Mouse (Mus musculus) small intestine, adult 2 months (tissue): ENCODE measurements around the gene Ttc28. TPM values are rescaled to one million over a fixed set of nuclear protein-coding genes. Genes with fewer than 3 reads are reported as not detected.
A peak's percentile ranks its signal among the peaks of the same experiment; 100 is the strongest.
"Not testable (repeated sequence)": the region's sequence is repeated elsewhere in the genome, so short reads cannot be mapped to it uniquely, and the experiment has no call there.

Experiments used
- H3K27ac ChIP-seq: fragments of 200-500 bp; 2 replicates; pipeline ENCODE4 v1.5.1; 2012; ENCODE audit warnings: low read depth, low read length, control low read depth, inconsistent platforms; ENCODE audit not compliant: insufficient read depth
- H3K27me3 ChIP-seq: fragments of 200-500 bp; 2 replicates; pipeline ENCODE4 v1.6.1; 2012; ENCODE audit warnings: mild to moderate bottlenecking, moderate library complexity, low read length, inconsistent platforms; ENCODE audit not compliant: control insufficient read depth, insufficient read depth
- H3K36me3 ChIP-seq: fragments of 200-500 bp; 2 replicates; pipeline ENCODE4 v1.6.1; 2012; ENCODE audit warnings: mild to moderate bottlenecking, low read length, control low read depth, inconsistent platforms; ENCODE audit not compliant: control insufficient read depth, insufficient read depth
- H3K4me1 ChIP-seq: fragments of 200-500 bp; 2 replicates; pipeline ENCODE4 v1.6.1; 2012; ENCODE audit warnings: low read length, inconsistent platforms, mixed read lengths; ENCODE audit not compliant: control insufficient read depth, insufficient read depth, insufficient read length
- H3K4me3 ChIP-seq: fragments of 200-500 bp; 2 replicates; pipeline ENCODE4 v1.5.1; 2012; ENCODE audit warnings: low read depth, mild to moderate bottlenecking, control low read depth, inconsistent platforms, low read length, moderate library complexity
- CTCF ChIP-seq: fragments of 200-500 bp; IDR thresholded peaks from 2 replicates; pipeline ENCODE4 v1.5.1; 2012; ENCODE audit warnings: low read depth, mild to moderate bottlenecking, control low read depth, inconsistent platforms, low read length, moderate library complexity, mixed read lengths; ENCODE audit not compliant: insufficient replicate concordance, insufficient read length; ENCODE audit errors: extremely low read depth
- POLR2A ChIP-seq: fragments of 200-500 bp; IDR thresholded peaks from 2 replicates; pipeline ENCODE4 v1.6.1; 2012; ENCODE audit warnings: low read depth, mild to moderate bottlenecking, control low read depth, inconsistent platforms, low read length, moderate library complexity
- WGBS: fragments of 180-500 bp; shearing (Covaris S2); methylation state at CpG from one replicate; pipeline ENCODE4 v1.1.7; 2018; 5-methylcytosine and 5-hydroxymethylcytosine counted together
- polyA plus RNA-seq: library from polyadenylated mRNA; depleted of rRNA; stranded (reverse); fragments of >200 nt; gene quantifications from 2 replicates; pipeline ENCODE4 v1.2.3, GENCODE M21; 2012

Gene Ttc28
- polyA plus RNA-seq, 1 experiment: 3.2 TPM

DNA sequence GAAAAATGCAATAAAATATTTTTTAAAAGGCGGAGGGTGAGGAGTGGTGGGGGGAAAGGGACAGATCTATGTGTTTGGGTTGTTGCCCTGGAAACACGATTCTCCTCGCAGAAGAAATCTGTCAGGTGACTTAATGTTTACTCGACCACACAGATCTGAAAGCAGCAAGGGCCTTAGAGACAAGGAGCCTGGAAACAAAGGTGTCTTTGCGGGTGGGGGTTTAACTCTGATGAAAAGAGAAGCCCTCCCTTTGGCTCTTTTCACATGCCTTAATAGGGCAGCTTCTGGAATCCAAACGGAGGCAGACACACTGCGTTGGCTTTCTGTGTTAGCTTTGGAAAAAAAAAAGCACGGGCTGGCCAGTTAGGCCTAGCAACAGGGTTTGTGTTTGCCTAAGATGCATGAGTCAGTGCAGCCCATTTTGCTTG lies 10.3 kb upstream of the Ttc28 start:
- Histone ChIP-seq H3K27me3 (no peaks in the 10 kb centered on the region), H3K4me3 (no peak overlapping the region), H3K36me3 (peaks cover 10% of the 10 kb centered on the region), H3K4me1 (no peaks in the 10 kb centered on the region), H3K27ac (no peak overlapping the region)
- WGBS: 53% methylated on average over 8 of the region's 8 CpGs
- TF ChIP-seq CTCF (no peak), POLR2A (no peak)

DNA sequence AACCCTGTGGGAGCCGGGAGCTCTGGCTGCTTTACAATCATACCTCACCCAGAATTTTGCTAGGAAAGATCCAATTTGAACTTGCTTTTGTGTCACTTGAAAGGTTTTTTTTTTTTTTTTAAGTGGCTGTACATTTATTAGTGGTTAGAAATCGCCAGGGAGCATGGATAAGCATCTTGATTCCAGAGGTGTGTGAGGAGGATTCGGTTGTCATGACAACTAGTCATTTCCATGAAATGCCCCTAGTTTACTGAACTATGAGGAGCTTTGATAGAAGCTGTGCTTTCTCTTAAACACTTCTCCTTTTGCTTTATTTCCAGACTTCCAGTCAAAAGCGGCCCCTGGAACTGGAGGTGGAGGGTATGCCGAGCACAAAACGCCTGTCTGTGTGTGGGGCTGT lies 6.4 kb upstream of the Ttc28 start:
- no peaks in the 10 kb centered on the region for H3K27me3 ChIP-seq
- 94% methylated on average over 6 of the region's 6 CpGs for WGBS
- no peaks in the 10 kb centered on the region for H3K4me1 ChIP-seq
- peaks cover 5% of the 10 kb centered on the region for H3K36me3 ChIP-seq
- H3K27ac ChIP-seq: no peak overlapping the region
- no peak overlapping the region for H3K4me3 ChIP-seq
- no peak for TF ChIP-seq CTCF
- TF ChIP-seq POLR2A: no peak

DNA sequence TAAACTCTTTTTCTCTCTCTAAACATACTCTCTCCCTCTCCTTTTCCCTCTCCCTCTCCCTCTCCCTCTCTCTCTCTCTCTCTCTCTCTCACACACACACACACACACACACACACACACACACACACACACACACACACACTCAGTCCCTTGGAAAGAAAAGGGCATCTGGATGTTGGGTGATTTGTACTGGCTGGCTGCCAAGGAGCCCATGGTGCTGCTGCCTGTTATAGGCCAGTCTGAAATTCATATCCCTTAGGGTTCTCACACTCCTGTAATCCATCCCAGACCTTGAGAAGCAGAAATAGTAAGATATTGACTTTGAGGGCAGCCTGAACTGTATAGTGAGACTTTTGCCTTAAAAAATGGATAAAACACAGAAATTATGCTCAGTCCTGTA lies 4.9 kb upstream of the Ttc28 start:
- H3K36me3 ChIP-seq: peaks cover 5% of the 10 kb centered on the region
- no peak overlapping the region for H3K27ac ChIP-seq
- TF ChIP-seq POLR2A (no peak), CTCF (no peak)
- H3K27me3 ChIP-seq: peaks cover 3% of the 10 kb centered on the region; the same call in 1 of the 2 replicates
- no peak overlapping the region for H3K4me3 ChIP-seq
- H3K4me1 ChIP-seq: no peaks in the 10 kb centered on the region

DNA sequence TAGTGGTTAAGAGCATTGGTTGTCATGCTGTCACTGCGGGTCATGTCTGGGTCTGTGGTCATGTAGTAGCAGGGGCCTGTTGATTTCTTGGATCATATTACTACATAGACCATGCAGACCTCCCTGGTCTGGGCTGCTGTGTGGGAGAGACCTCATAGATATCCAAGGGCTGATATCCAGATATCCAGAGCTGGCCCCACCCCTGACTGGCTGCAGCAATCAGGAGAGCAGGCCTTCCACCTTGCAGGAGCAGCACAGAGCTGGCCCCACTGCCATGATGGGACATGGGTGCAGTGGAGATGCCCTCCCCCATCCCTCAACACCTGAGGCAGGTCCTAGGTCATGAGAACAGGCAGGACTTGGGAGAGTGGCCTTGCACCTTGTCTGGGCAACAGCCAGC lies 4.3 kb upstream of the Ttc28 start:
- H3K4me3 ChIP-seq: no peak overlapping the region
- TF ChIP-seq POLR2A (no peak), CTCF (no peak)
- WGBS: 97% methylated on average over 1 of the region's 1 CpGs
- no peak overlapping the region for H3K27ac ChIP-seq
- peaks cover 9% of the 10 kb centered on the region for H3K27me3 ChIP-seq
- H3K36me3 ChIP-seq: peaks cover 2% of the 10 kb centered on the region
- H3K4me1 ChIP-seq: peaks cover 2% of the 10 kb centered on the region; the same call in 1 of the 2 replicates

DNA sequence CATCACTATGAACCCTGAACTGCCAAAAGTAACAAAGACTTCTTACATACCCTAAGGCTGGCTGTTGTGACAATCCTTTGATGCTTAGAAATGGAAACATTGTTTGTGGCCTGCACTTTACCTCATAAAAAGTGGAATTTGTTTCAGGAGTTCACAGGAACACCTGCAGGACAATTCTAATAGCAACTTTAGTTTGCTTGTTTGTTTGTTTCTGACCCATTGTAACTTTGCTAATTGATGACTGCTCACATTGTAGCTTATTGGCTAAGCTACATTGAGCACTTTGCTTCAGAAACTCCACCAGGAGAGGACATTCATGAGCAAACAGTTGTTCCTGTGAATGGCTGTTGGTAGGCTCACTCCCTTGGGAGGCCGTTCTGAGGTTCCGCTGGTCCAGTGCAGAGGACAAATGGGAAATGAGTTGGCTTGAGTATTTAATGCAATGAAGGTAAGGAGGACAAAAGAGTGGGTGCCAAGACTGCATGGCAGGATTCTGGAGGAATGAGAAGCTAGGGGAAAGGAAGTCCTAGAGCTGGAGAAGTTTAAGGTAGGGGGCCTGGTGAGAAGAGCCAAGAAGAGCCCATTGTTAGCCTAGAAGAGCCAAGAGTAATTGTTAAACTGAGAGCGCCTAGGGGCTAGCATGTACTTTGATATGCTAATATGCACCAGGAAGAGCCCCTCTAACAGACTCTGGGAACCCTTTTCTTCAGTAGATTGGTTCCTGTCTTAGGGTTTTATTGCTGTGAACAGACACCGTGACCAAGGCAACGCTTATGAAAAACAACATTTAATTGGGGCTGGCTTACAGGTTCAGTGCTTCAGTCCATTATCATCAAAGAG lies 1.7 kb upstream of the Ttc28 start:
- WGBS: 91% methylated on average over 5 of the region's 5 CpGs
- Histone ChIP-seq H3K4me3 (no peak overlapping the region), H3K4me1 (peaks cover 2% of the 10 kb centered on the region; the same call in 1 of the 2 replicates), H3K27ac (no peak overlapping the region), H3K27me3 (peaks cover 9% of the 10 kb centered on the region), H3K36me3 (no peaks in the 10 kb centered on the region)
- TF ChIP-seq POLR2A: no peak
- TF ChIP-seq CTCF: no peak

DNA sequence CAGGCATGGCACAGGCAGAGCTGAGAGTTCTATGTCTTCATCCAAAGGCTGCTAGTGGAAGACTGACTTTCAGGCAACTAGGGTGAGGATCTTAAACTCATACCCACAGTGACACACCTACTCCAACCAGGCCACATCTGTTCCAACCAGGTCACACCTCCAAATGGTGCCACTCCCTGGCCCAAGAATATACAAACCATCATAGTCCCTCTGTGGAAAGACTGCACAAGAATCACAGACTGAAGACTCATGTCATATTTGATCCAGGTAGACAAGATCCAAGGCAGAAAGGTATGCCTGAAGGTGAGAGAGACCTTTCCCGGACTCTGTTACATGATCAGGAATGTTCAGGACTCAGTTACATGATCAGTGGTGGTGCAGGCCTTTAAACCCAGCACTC lies 1.1 kb upstream of the Ttc28 start:
- 94% methylated on average over 1 of the region's 1 CpGs for WGBS
- H3K27ac ChIP-seq, H3K4me1 ChIP-seq, H3K36me3 ChIP-seq, H3K27me3 ChIP-seq, H3K4me3 ChIP-seq: not testable (repeated sequence)

DNA sequence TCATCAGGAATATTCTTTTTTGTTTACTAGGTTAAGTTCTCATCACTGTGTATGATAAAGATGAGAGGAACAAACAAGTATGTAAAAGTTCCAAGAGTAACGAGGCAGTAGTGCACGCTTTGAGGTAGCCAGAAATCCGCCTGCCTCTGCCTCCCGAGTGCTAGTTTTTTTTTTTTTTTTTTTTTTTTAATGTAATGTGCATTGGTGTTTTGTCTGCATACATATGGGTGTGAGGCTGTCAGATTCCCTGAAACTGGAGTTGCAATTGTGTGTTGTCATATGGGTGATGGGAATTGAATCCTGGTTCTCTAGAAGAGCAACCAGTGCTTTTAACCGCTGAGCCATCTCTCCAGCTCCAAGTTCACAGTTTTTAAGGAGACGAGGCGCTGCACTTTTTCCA lies 561 bp upstream of the Ttc28 start:
- Histone ChIP-seq H3K4me3 (peak overlapping the region; percentile 94), H3K27ac (0 out of 2 replicates have a peak overlapping the region, but pooled peaks have one; percentile 16), H3K4me1 (peaks cover 2% of the 10 kb centered on the region; the same call in 1 of the 2 replicates), H3K36me3 (no peaks in the 10 kb centered on the region), H3K27me3 (peaks cover 9% of the 10 kb centered on the region)
- TF ChIP-seq CTCF: no peak
- no peak for TF ChIP-seq POLR2A
- 66% methylated on average over 7 of the region's 7 CpGs for WGBS

DNA sequence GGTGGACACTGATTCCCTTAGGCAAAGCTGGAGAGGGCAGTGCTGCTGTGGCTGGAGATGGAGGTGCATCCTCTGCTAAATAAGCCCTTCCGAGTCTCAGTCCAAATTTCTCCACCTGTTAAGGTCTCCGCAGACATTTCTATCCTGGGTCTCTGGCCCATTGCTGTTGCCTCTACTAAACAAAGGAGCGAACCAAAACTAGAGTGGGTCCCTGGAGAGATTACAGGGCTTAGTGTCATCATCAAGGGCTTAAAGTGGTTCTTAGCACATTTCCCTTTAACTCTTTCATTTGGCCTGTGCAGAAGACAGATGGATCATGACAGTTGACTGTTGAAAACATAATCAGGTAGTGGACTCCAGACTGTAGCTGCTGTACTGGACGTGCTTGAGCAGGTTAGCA lies 9.0 kb downstream of the Ttc28 start:
- H3K27me3 ChIP-seq: no peaks in the 10 kb centered on the region
- no peak overlapping the region for H3K4me3 ChIP-seq
- no peak for TF ChIP-seq POLR2A
- TF ChIP-seq CTCF: no peak
- no peak overlapping the region for H3K27ac ChIP-seq
- no peaks in the 10 kb centered on the region for H3K4me1 ChIP-seq
- no peaks in the 10 kb centered on the region for H3K36me3 ChIP-seq
- WGBS: 94% methylated on average over 4 of the region's 4 CpGs
